Mouse (Mus musculus): Measurements from ENCODE around the gene Gm21988.

- TF ChIP-seq CTCF (conservative IDR thresholded peaks at IDR 0.05 in 1 of 2, IDR thresholded peaks at IDR 0.05 in 1 of 2; ENCODE audit: low read depth in 2 of 2, low read length in 2 of 2), result no peak
- TF ChIP-seq POLR2A (IDR thresholded peaks at IDR 0.05; ENCODE audit: low read depth, low read length), result no peak
- no peak for TF ChIP-seq JUND (conservative IDR thresholded peaks at IDR 0.05; ENCODE audit: low read depth, low read length)
- TF ChIP-seq POLR2AphosphoS2 (IDR thresholded peaks at IDR 0.05; ENCODE audit: low read depth, low read length), result no peak
- TF ChIP-seq ETS1 (conservative IDR thresholded peaks at IDR 0.05; ENCODE audit: low read depth, low read length), result no peak
- no peak for TF ChIP-seq EP300 (IDR thresholded peaks at IDR 0.05; ENCODE audit: low read length)
- no peak for TF ChIP-seq NRF1 (IDR thresholded peaks at IDR 0.05; ENCODE audit: low read depth, low read length)
- TF ChIP-seq CHD2 (IDR thresholded peaks at IDR 0.05; ENCODE audit: low read length), result no peak
- TF ChIP-seq MAZ (IDR thresholded peaks at IDR 0.05; ENCODE audit: low read depth, low read length), result no peak
- no peak for TF ChIP-seq MYC (IDR thresholded peaks at IDR 0.05; ENCODE audit: low read depth, low read length)
Observed at GRCm38 (mm10) chr11:70193354-70194285, 46.0 kb downstream of the Gm21988 start.
